Mouse (Mus musculus) heart, embryonic 12.5 days (tissue): Measurements from ENCODE around the gene Clic4. TPM values are rescaled to one million over a fixed set of nuclear protein-coding genes. Genes with fewer than 3 reads are reported as not detected.

Experiments used
- ATAC-seq: fragments of 200-750 bp; cut with Nextera tagmentation; 2 replicates; pipeline ENCODE4 v1.8.0; 2017; ENCODE audit warnings: moderate TSS enrichment, moderate library complexity; ENCODE audit not compliant: insufficient number of reproducible peaks, low FRiP score
- H3K27ac ChIP-seq: fragments of 300-500 bp; sonication (generic); 2 replicates; pipeline ENCODE4 v1.5.1; 2016; ENCODE audit warnings: mild to moderate bottlenecking, moderate library complexity; ENCODE audit not compliant: poor library complexity, severe bottlenecking
- H3K27me3 ChIP-seq: fragments of 300-500 bp; sonication (generic); replicated peaks from 2 replicates; pipeline ENCODE4 v1.6.1; 2016; ENCODE audit warnings: mild to moderate bottlenecking, moderate library complexity
- H3K36me3 ChIP-seq: fragments of 300-500 bp; sonication (generic); 2 replicates; pipeline ENCODE4 v1.6.1; 2016; ENCODE audit warnings: mild to moderate bottlenecking, moderate library complexity
- H3K4me1 ChIP-seq: fragments of 300-500 bp; sonication (generic); replicated peaks from 2 replicates; pipeline ENCODE4 v1.6.1; 2016; ENCODE audit warnings: mild to moderate bottlenecking
- H3K4me2 ChIP-seq: fragments of 300-500 bp; sonication (generic); 2 replicates; pipeline ENCODE4 v1.6.1; 2016; ENCODE audit warnings: mild to moderate bottlenecking, moderate library complexity
- H3K4me3 ChIP-seq: fragments of 300-500 bp; sonication (generic); 2 replicates; pipeline ENCODE4 v1.5.1; 2016; ENCODE audit warnings: mild to moderate bottlenecking
- H3K9ac ChIP-seq: fragments of 300-500 bp; sonication (generic); 2 replicates; pipeline ENCODE4 v1.6.1; 2016; ENCODE audit warnings: mild to moderate bottlenecking, moderate library complexity
- H3K9me3 ChIP-seq: fragments of 300-500 bp; sonication (generic); replicated peaks from 2 replicates; pipeline ENCODE4 v1.6.1; 2016; ENCODE audit warnings: mild to moderate bottlenecking, moderate library complexity
- WGBS: fragments of 180-500 bp; shearing (Covaris S2); methylation state at CpG from one replicate; pipeline ENCODE4 v1.1.7; 2016; 5-methylcytosine and 5-hydroxymethylcytosine counted together
- polyA plus RNA-seq: library from polyadenylated mRNA; unstranded; fragments of >200 nt; fragmentation: Nextera tagmentation; extraction: Ambion mirVana; gene quantifications from 2 replicates; pipeline ENCODE4 v1.2.1, GENCODE M21; 2016

Gene Clic4
- polyA plus RNA-seq, 1 experiment from 2014 or later, result 291 TPM

DNA sequence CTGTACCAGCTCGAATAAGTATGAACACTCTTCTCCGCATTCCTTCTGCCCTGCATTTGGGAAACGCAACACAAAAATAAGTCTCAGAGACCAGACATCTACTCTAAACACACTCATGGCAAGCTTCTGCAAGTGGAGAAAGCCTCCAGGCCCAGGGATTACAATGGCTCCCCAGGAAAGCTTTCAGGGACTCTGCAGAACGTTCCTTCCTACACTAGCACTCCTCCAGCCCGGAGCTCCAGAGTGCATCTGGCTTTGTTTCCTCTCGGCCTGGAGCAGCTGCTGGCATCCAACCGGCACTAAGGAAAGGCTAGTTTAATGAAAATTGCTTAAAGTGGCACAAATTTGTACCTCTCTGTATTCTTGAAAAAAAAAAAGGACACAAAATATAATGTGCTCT lies 14.1 kb downstream of the Clic4 start:
- Histone ChIP-seq H3K9ac (peak overlapping the region; percentile 55; the same call in 1 of the 2 replicates), H3K27ac (peak overlapping the region; percentile 66), H3K27me3 (no peaks in the 10 kb centered on the region), H3K9me3 (no peaks in the 10 kb centered on the region), H3K4me2 (peak overlapping the region; percentile 29), H3K4me1 (peaks cover 74% of the 10 kb centered on the region), H3K36me3 (peaks cover 19% of the 10 kb centered on the region), H3K4me3 (no peak overlapping the region)
- ATAC-seq, result no peak
- 38% methylated on average over 7 of the region's 7 CpGs for WGBS

DNA sequence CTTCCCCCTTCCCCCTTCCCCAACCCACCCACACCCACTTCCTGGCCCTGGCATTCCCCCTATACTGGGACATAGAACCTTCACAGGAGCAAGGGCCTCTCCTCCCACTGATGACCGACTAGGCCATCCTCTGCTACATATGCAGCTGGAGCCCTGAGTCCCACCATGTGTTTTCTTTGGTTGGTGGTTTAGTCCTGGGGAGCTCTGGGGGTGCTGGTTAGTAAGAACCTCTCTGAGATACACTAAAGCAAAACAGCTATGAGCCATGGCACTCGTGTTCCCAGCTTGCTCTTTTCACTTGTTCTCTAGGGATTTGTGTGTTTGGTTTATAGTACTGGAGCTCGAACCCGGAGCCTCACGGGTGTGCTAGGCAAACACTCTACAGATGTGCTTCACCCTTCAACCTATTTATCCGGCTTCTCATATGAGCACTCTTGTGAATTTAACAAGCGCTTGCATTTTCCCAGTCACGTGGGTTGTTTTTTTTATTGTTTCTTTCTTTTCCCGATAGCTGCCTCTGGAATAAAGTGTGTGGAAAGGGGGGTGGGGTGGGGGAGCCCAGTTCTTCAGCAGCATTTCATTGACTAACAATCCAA lies 14.6 kb downstream of the Clic4 start:
- Histone ChIP-seq H3K4me1 (peaks cover 75% of the 10 kb centered on the region), H3K9ac (0 out of 2 replicates have a peak overlapping the region, but pooled peaks have one; percentile 55), H3K27me3 (no peaks in the 10 kb centered on the region), H3K4me3 (no peak overlapping the region), H3K9me3 (no peaks in the 10 kb centered on the region), H3K36me3 (peaks cover 19% of the 10 kb centered on the region), H3K4me2 (0 out of 2 replicates have a peak overlapping the region, but pooled peaks have one; percentile 29), H3K27ac (peak overlapping the region; percentile 66)
- WGBS, result 69% methylated on average over 9 of the region's 9 CpGs
- ATAC-seq, result no peak

DNA sequence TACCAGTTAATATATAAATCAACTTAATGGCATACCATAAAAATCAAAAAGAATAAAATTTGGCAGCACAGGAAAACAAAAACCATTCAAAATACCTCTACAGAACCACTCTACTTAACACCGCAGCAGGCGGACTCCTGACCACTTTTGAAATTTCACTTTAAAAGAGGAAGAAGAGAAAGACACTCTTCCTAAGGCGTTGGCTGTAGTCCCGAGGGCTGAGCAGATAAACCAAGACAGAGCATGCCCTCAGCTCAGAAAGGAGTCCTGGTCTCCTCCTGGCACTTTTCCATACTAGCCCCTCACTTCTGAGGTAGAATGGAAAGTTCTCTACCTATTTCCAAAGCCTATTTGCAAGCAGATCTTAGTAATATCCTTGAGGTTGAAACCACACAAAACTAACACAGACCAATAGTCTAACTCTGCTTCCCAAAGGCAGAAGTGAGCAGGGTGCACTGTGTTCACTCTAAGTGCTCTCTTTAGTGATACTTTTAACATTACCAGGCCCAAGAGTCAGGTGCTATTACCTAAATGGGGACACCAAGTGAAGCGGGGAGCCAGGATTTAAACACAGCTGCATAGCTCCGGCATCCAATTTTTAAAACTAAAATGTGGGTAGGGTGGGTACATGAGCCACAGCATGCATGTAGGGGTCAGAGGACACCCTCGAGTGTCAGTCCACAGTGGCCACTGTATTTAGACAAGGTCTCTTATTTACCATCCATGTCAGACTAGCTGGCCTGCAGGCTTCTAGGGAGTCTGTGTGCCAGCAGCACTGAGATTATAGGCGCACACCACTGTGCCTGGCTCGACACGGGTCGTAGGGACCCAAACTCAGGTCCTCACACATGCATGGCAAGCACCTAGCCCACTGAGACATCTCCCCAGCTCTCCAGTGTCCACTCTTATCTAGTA lies 15.8 kb downstream of the Clic4 start:
- no peak for ATAC-seq

DNA sequence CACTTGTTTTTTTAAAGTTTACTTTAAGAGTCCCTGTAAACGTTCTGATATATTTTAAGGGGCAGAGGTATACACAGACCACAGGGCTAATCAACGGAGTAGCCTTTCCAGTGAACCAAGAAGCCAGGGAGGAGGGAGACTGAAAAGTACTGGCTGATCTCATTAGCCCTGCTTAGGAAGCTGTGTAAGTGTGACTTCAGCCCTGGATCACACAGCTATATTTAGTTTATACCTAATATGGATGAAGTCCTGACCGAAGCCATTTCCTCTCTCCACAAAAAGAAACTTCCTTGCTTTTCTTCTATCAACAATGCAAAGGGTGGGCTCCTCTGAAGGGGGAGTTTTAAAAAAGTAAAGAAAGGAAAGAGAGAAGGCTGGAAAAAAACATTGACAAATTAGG lies 17.8 kb downstream of the Clic4 start:
- peaks cover 4% of the 10 kb centered on the region; the same call in 1 of the 2 replicates for H3K36me3 ChIP-seq
- H3K27me3 ChIP-seq, result no peaks in the 10 kb centered on the region
- H3K4me2 ChIP-seq, result peak overlapping the region; percentile 34
- H3K9ac ChIP-seq, result peak overlapping the region; percentile 67
- ATAC-seq, result peak; percentile 79
- H3K4me1 ChIP-seq, result peaks cover 74% of the 10 kb centered on the region
- WGBS, result 12% methylated on average over 3 of the region's 3 CpGs
- H3K27ac ChIP-seq, result peak overlapping the region; percentile 99
- H3K4me3 ChIP-seq, result no peak overlapping the region
- H3K9me3 ChIP-seq, result no peaks in the 10 kb centered on the region

More for the DNA sequence above, 15.8 kb downstream of the Clic4 start:
- 77% methylated on average over 11 of the region's 11 CpGs for WGBS
- Histone ChIP-seq H3K4me1 (peaks cover 74% of the 10 kb centered on the region), H3K27ac (peak overlapping the region; percentile 82), H3K4me2 (no peak overlapping the region), H3K36me3 (peaks cover 10% of the 10 kb centered on the region), H3K27me3 (no peaks in the 10 kb centered on the region), H3K9ac (peak overlapping the region; percentile 42), H3K4me3 (no peak overlapping the region), H3K9me3 (no peaks in the 10 kb centered on the region)

DNA sequence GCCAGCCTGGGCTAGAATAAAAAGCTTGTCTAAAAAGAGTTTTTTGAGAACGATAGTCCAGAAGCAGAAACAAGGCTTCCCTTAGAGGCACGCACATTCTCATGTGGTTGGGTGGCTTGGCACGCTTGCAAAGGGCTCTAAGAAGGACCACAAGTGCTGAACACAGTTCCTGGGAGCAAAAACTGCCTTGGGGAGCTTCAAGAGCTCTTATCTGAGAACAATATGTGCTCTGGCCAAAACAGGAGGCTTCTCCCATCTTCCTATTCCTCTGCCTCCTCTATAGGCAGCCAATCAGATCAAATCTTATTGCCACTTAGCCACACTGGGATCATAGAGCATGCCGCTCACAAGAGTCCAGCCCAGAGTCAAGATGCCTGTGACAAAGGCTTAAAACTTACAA lies 18.3 kb downstream of the Clic4 start:
- Histone ChIP-seq H3K9me3 (no peaks in the 10 kb centered on the region), H3K4me2 (peak overlapping the region; percentile 34), H3K27ac (peak overlapping the region; percentile 99), H3K36me3 (peaks cover 8% of the 10 kb centered on the region), H3K27me3 (no peaks in the 10 kb centered on the region), H3K4me1 (peaks cover 71% of the 10 kb centered on the region), H3K9ac (peak overlapping the region; percentile 67), H3K4me3 (no peak overlapping the region)
- 43% methylated on average over 4 of the region's 4 CpGs for WGBS
- no peak for ATAC-seq

DNA sequence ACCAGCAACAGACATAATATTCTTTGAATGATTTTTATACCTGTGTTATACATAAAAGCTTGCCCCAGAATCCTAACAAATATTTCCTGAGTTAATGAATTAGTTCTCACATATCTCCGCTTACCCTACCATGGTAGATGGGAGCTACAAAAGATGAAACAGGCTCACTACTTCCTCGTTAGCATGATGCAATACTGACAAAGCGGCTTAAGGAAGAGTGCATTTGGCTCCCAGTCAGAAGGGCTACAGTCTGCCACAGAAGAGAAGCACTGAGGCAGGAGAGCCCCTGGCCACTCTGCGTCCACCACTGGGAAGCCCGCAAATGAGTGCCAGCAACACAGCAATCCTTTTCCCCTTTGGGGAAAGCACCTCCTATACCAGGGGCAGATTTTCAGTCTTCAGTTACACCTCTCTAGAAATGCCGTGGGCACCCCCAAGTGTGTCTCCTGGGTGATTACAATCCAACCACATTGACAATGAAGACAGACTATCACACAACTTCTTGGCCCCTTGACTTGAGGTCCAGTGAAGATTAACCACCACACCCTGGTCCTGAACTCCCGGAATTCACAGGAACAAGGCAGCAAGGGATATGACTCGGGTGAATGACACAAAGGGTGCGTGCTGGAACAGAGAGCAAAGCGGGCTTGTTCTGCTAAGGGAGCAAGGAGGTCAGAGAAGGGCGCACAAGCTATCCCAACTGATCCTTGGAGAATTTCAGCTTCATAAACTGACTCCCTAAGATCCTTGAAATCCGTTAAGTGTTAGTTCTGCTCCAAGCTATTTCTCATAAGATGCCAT lies 19.2 kb downstream of the Clic4 start:
- Histone ChIP-seq H3K36me3 (peaks cover 13% of the 10 kb centered on the region), H3K27ac (peak overlapping the region; percentile 99), H3K4me2 (no peak overlapping the region), H3K9me3 (no peaks in the 10 kb centered on the region), H3K4me3 (no peak overlapping the region), H3K4me1 (peaks cover 66% of the 10 kb centered on the region), H3K27me3 (no peaks in the 10 kb centered on the region), H3K9ac (peak overlapping the region; percentile 67)
- no peak for ATAC-seq
- WGBS, result 77% methylated on average over 12 of the region's 12 CpGs

DNA sequence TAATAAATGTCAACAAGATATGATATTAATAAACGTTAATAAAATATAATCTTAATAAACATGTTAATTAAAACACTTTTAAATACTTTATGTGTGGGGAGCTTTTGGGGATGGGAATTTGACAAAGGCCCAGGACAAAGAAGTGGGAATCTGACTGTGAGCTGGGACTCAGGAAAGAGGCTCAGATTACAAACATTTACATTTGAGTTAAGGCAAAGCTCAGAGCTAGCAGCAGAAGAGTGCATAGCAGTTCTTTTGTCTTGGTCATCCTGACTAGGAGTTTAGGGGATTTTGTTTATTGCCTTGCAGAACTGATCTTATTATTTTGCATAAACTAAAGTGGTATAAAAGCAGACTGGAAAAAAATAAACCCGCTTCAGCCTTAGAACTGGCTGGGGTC lies 20.8 kb downstream of the Clic4 start:
- H3K36me3 ChIP-seq, result peaks cover 13% of the 10 kb centered on the region
- peaks cover 69% of the 10 kb centered on the region for H3K4me1 ChIP-seq
- no peak overlapping the region for H3K4me3 ChIP-seq
- no peak overlapping the region for H3K27ac ChIP-seq
- H3K27me3 ChIP-seq, result no peaks in the 10 kb centered on the region
- ATAC-seq, result no peak
- WGBS, result 48% methylated on average over 2 of the region's 2 CpGs
- no peak overlapping the region for H3K4me2 ChIP-seq
- H3K9me3 ChIP-seq, result no peaks in the 10 kb centered on the region
- H3K9ac ChIP-seq, result 0 out of 2 replicates have a peak overlapping the region, but pooled peaks have one; percentile 61

DNA sequence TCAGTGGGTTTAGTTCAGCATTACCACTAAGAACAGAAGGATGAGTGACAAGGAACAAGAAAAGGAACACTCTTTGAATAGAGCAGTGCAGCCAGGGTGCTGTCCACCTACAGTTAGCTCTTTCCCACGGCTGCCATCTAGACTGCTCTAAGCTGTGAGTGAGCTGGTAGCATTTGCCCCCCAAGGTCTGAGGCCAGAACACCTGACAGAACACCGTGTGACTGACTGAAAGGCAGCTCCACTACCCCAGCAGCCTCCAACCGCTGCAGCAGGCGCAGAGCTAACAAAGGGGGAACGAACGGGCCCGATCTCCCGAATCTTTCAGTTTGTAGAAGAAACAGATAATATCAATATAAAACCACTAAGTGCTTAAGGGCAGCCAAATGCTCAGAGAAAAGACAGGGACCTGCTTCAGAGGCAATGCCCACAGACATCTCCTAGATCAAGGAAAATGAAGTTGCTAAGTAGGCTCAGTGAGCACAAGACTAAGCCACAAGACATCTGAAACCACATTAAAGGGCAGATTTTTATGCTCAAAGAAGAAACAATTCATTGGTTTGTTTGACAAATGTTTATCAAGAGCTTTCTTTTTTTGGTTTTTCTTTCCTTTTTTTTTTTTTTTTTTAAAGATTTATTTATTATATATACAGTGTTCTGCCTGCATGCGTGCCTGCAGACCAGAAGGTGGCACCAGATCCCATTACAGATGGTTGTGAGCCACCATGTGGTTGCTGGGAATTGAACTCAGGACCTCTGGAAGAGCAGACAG lies 24.2 kb downstream of the Clic4 start:
- no peaks in the 10 kb centered on the region for H3K9me3 ChIP-seq
- peaks cover 68% of the 10 kb centered on the region for H3K4me1 ChIP-seq
- H3K36me3 ChIP-seq, result peaks cover 13% of the 10 kb centered on the region
- 71% methylated on average over 9 of the region's 9 CpGs for WGBS
- no peaks in the 10 kb centered on the region for H3K27me3 ChIP-seq
- no peak overlapping the region for H3K4me2 ChIP-seq
- H3K4me3 ChIP-seq, result no peak overlapping the region
- H3K27ac ChIP-seq, result peak overlapping the region; percentile 3; the same call in 1 of the 2 replicates
- H3K9ac ChIP-seq, result peak overlapping the region; percentile 43
- ATAC-seq, result no peak

DNA sequence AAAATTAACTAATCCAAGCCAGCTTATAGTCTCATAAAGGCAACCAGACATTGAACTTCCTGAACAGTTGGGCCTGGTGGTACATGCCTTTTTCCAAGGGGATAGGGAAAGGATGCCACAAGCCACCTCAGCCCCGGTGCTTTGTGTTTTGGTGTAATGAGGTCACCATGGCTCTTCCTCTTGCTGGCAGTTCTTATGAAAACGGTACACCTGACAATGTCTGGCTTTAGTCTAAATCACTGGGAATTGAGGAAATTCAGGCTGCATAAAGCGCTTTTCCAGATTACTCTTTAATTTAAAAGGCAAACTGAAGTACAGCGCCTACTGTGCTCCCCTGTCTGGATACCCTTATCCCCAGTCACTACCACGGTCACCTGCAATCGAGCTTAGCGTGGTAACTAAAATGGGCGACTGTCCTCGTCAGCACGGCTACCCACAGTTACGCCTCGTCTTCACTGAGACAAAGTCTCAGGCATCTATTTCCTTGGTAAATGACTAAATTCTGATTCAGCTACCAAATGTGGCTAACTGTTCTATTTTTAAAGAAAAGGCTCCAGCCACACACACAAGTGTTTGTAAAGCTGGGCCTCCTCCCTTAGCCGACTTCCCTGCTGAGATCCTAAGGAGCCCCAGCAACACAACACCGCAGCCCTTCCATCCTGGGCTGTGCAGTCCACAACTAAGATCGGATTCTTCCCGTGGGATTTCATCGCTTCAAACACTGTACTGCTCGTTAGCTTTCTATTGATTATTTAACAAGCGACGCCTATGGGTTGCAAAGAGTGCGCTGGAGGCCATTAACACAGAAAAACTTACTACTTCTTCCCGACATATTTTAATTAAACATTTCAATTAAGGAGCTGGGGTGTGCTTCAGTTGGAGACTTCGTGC lies 25.5 kb downstream of the Clic4 start:
- peaks cover 68% of the 10 kb centered on the region for H3K4me1 ChIP-seq
- H3K9ac ChIP-seq, result peak overlapping the region; percentile 50; the same call in 1 of the 2 replicates
- no peaks in the 10 kb centered on the region for H3K27me3 ChIP-seq
- no peaks in the 10 kb centered on the region for H3K9me3 ChIP-seq
- no peak for ATAC-seq
- no peak overlapping the region for H3K4me3 ChIP-seq
- no peak overlapping the region for H3K4me2 ChIP-seq
- peaks cover 13% of the 10 kb centered on the region for H3K36me3 ChIP-seq
- WGBS, result 70% methylated on average over 23 of the region's 23 CpGs
- peak overlapping the region; percentile 3; the same call in 1 of the 2 replicates for H3K27ac ChIP-seq
